Mouse (Mus musculus): ENCODE results near the gene Msgn1. TPM values are rescaled to one million over a fixed set of nuclear protein-coding genes. Genes with fewer than 3 reads are reported as not detected.

Msgn1 gene
- polyA plus RNA-seq (2014; fragmentation: Nextera tagmentation; extraction: Ambion mirVana): not detected in 2 replicates

DNA sequence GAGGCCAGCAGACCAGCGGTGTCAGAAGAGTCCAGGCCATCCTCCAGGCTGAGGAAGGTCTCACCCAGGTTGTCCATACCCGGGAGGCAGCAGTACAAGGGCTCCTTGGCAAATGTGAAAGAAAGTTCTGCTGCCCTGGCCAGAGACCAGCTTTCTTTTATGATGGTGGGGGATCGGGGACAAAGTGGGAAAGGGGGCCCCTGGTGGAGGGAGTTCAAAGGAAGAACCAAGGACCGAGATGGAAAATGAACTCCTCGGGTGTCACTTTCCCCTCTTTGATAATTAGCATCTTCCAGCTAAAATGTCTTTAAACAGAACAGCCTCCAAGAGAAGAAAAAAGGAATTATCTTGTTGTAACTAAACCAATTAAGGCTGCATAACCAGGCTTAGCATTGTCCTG lies at the start of gene Msgn1:
Msgn1 (minus strand) TSS at position 101 of the 400 bp plus-strand sequence.
- Histone ChIP-seq H3K9me3 (ENCODE audit: control insufficient read depth, low read length) (no peaks in the 10 kb centered on the region), H3K4me2 (ENCODE audit: low read length) (no peak within 1 kb of the TSS), H3K27me3 (ENCODE audit: control insufficient read depth, insufficient read depth, low read length) (no peaks in the 10 kb centered on the region), H3K9ac (replicated peaks; ENCODE audit: low read length) (no peak within 1 kb of the TSS), H3K27ac (replicated peaks; ENCODE audit: low read depth, low read length) (no peak within 1 kb of the TSS), H3K4me3 (replicated peaks; ENCODE audit: low read depth, low read length) (no peak within 1 kb of the TSS), H3K36me3 (ENCODE audit: control insufficient read depth, insufficient read depth, low read length) (no peaks in the 10 kb centered on the region), H3K4me1 (ENCODE audit: control insufficient read depth, insufficient read depth, low read length) (no peaks in the 10 kb centered on the region)
- ATAC-seq (ENCODE audit: low FRiP score, low TSS enrichment) (0 out of 2 replicates have a peak, but pooled peaks have one; percentile 15), DNase-seq (no peak)
- WGBS: 46% methylated on average over 5 of the region's 5 CpGs

DNA sequence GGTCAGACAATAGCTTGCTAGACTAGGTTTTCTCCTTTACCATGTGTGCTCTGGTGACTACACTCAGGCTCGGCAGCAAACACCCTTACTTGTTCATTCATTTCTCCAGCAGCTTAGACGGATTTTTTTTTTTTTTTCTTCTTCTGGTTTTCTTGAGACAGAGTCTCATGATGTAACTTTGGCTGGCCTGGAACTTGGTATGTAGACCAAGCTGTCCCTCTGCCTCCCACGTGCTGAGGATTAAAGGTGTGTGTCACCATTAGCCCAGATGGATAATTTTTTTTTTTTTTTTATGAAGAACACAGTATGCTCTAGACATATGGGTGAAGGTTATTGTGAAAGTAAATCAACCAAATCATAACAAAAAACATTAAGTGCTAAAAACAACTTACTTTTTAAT lies 41.5 kb upstream of the Msgn1 start:
- Histone ChIP-seq H3K27ac (replicated peaks; ENCODE audit: low read depth, low read length) (no peak overlapping the region), H3K27me3 (ENCODE audit: control insufficient read depth, insufficient read depth, low read length) (no peaks in the 10 kb centered on the region), H3K4me1 (ENCODE audit: control insufficient read depth, insufficient read depth, low read length) (no peaks in the 10 kb centered on the region), H3K9me3 (ENCODE audit: control insufficient read depth, low read length) (no peaks in the 10 kb centered on the region), H3K4me3 (replicated peaks; ENCODE audit: low read depth, low read length) (no peak overlapping the region), H3K9ac (replicated peaks; ENCODE audit: low read length) (no peak overlapping the region), H3K4me2 (ENCODE audit: low read length) (no peak overlapping the region), H3K36me3 (ENCODE audit: control insufficient read depth, insufficient read depth, low read length) (peaks cover 3% of the 10 kb centered on the region; the same call in 1 of the 2 replicates)
- WGBS: 72% methylated on average over 3 of the region's 3 CpGs
- DNase-seq (no peak), ATAC-seq (ENCODE audit: low FRiP score, low TSS enrichment) (no peak)

DNA sequence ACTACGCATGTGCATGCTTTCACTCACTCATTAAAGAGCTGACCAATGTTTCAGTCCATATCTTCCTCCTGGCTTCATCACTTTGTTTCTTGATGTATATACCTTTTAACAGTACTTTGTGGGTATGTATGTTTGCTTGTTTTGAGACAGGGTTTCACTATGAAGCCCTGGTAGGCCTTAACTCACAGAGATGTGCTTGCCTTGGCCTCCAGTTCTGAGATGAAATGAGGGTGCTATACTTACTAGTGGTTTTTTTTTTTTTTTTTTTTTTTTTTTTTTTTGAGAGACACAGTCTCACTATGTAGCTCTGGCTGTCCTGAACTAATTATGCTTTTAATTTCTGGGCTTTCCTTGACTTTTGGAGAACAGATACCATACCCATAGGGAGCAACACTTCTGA lies 38.7 kb upstream of the Msgn1 start:
- WGBS: 100% methylated on average over 1 of the region's 1 CpGs
- no peak overlapping the region for H3K9ac ChIP-seq (replicated peaks; ENCODE audit: low read length)
- no peaks in the 10 kb centered on the region for H3K27me3 ChIP-seq (ENCODE audit: control insufficient read depth, insufficient read depth, low read length)
- no peak for ATAC-seq (ENCODE audit: low FRiP score, low TSS enrichment)
- DNase-seq: no peak
- H3K4me2 ChIP-seq (ENCODE audit: low read length): no peak overlapping the region
- no peak overlapping the region for H3K27ac ChIP-seq (replicated peaks; ENCODE audit: low read depth, low read length)
- H3K4me1 ChIP-seq (ENCODE audit: control insufficient read depth, insufficient read depth, low read length): no peaks in the 10 kb centered on the region
- peaks cover 3% of the 10 kb centered on the region; the same call in 1 of the 2 replicates for H3K36me3 ChIP-seq (ENCODE audit: control insufficient read depth, insufficient read depth, low read length)
- H3K9me3 ChIP-seq (ENCODE audit: control insufficient read depth, low read length): no peaks in the 10 kb centered on the region
- no peak overlapping the region for H3K4me3 ChIP-seq (replicated peaks; ENCODE audit: low read depth, low read length)

DNA sequence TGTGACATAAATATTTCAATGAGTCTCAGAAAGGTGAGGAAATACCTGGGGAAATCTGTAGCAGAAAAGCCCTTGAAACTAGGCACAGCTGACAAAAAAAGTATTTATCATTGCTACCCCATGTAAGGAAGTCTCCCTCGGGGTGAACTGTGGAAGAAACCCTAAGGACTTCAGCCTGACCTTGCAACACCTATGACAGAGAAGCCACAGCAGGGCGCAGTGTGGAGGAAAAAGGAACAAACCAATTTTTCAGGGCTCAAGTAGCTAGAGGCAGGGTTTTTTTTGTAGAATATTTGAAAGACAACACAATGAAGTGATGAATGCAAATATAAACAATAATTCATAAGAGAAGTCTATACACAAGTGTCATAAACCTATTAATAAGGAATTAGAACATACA lies 27.2 kb upstream of the Msgn1 start:
- ATAC-seq (ENCODE audit: low FRiP score, low TSS enrichment): no peak
- 87% methylated on average over 2 of the region's 2 CpGs for WGBS

DNA sequence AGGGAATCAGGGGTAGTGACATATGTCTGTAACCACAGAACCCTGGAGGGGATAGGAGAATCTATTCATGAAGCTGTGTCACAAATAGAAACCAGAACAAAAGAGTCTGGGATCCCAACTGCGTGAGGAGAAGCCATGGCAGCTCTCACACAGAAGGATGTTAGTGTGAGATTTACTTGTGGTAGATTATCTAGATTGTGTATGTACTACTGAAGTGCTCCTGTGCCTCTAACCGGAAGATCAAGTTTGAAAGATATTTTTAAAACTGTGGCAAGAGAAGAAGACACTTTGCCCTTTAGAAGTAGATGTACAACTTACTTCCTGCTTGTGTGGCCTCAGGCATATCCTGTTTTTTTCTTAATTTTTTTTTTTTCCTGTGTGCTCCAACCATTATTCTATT lies 21.5 kb upstream of the Msgn1 start:
- WGBS: 79% methylated on average over 2 of the region's 2 CpGs

More for the DNA sequence above, 27.2 kb upstream of the Msgn1 start:
- Histone ChIP-seq H3K4me3 (replicated peaks; ENCODE audit: low read depth, low read length) (no peak overlapping the region), H3K4me1 (ENCODE audit: control insufficient read depth, insufficient read depth, low read length) (no peaks in the 10 kb centered on the region), H3K27me3 (ENCODE audit: control insufficient read depth, insufficient read depth, low read length) (no peaks in the 10 kb centered on the region), H3K9me3 (ENCODE audit: control insufficient read depth, low read length) (no peaks in the 10 kb centered on the region), H3K4me2 (ENCODE audit: low read length) (no peak overlapping the region), H3K36me3 (ENCODE audit: control insufficient read depth, insufficient read depth, low read length) (no peaks in the 10 kb centered on the region), H3K27ac (replicated peaks; ENCODE audit: low read depth, low read length) (no peak overlapping the region), H3K9ac (replicated peaks; ENCODE audit: low read length) (no peak overlapping the region)
- no peak for DNase-seq

DNA sequence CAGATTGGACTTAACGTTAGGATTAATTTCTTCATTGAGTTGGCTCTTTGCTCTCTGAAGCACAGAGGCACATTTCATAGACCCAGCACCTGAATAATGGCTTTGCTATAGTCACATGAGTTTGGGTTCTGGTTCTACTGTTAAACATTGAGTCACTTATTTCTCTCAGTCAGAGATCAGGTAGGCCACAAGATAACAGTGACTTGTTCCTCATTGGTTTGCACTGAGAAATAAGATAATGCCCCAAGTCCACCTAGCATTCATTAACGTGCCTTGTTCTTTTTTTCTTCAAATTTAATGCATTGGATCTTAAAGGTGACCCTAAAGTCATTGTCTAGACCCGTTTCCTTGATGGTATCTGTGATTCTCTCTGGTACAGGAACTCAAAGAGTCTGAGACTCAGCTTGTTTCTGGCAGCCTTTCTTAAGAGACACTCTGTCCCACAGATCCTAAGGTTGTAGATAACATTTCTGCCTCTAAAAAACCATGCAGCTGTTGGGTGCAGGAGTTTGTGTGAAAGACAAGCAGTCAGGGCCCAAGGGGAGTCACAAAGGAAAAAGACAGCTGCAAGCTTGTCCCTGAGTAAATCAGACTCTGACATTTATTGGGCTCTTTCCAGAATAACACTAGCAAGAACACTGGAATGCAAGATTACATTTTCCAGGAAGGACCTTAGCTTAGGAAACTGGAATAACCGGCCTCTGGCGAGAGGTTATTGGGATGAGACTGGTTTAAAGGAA lies 17.9 kb upstream of the Msgn1 start:
- WGBS: 90% methylated on average over 5 of the region's 5 CpGs
- no peak overlapping the region for H3K4me3 ChIP-seq (replicated peaks; ENCODE audit: low read depth, low read length)
- H3K9me3 ChIP-seq (ENCODE audit: control insufficient read depth, low read length): no peaks in the 10 kb centered on the region
- no peak overlapping the region for H3K27ac ChIP-seq (replicated peaks; ENCODE audit: low read depth, low read length)
- no peaks in the 10 kb centered on the region for H3K27me3 ChIP-seq (ENCODE audit: control insufficient read depth, insufficient read depth, low read length)
- H3K4me2 ChIP-seq (ENCODE audit: low read length): no peak overlapping the region
- DNase-seq (no peak), ATAC-seq (ENCODE audit: low FRiP score, low TSS enrichment) (no peak)
- no peak overlapping the region for H3K9ac ChIP-seq (replicated peaks; ENCODE audit: low read length)
- H3K4me1 ChIP-seq (ENCODE audit: control insufficient read depth, insufficient read depth, low read length): 0 out of 2 replicates have a peak, but pooled peaks cover 4% of the 10 kb centered on the region
- H3K36me3 ChIP-seq (ENCODE audit: control insufficient read depth, insufficient read depth, low read length): no peaks in the 10 kb centered on the region

More for the DNA sequence above, 21.5 kb upstream of the Msgn1 start:
- Histone ChIP-seq H3K36me3 (ENCODE audit: control insufficient read depth, insufficient read depth, low read length) (no peaks in the 10 kb centered on the region), H3K4me2 (ENCODE audit: low read length) (no peak overlapping the region), H3K9me3 (ENCODE audit: control insufficient read depth, low read length) (no peaks in the 10 kb centered on the region), H3K27me3 (ENCODE audit: control insufficient read depth, insufficient read depth, low read length) (no peaks in the 10 kb centered on the region), H3K4me1 (ENCODE audit: control insufficient read depth, insufficient read depth, low read length) (no peaks in the 10 kb centered on the region), H3K4me3 (replicated peaks; ENCODE audit: low read depth, low read length) (no peak overlapping the region), H3K9ac (replicated peaks; ENCODE audit: low read length) (no peak overlapping the region), H3K27ac (replicated peaks; ENCODE audit: low read depth, low read length) (no peak overlapping the region)
- DNase-seq: no peak
- ATAC-seq (ENCODE audit: low FRiP score, low TSS enrichment): no peak

DNA sequence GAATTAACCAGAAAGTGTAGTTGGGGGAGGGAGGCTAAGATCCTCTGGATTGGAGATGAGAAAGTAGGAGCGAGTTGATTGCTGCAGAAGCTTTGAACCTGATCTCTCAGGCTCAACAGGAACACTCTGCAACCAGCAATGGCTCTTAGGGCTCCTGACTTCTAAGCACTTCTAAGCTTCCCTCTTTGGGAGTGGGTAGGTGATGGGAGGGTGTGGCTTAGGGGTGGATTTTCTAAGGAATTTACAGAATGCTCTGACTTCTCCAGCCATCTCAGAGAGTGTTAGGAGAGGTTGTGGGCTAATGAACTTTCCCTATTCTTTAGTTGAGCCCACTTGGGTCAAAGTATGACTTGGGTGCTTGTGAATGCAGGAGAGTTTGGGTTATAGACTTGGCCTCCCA lies 17.4 kb upstream of the Msgn1 start:
- Histone ChIP-seq H3K9me3 (ENCODE audit: control insufficient read depth, low read length) (no peaks in the 10 kb centered on the region), H3K4me2 (ENCODE audit: low read length) (no peak overlapping the region), H3K36me3 (ENCODE audit: control insufficient read depth, insufficient read depth, low read length) (no peaks in the 10 kb centered on the region), H3K9ac (replicated peaks; ENCODE audit: low read length) (no peak overlapping the region), H3K27me3 (ENCODE audit: control insufficient read depth, insufficient read depth, low read length) (no peaks in the 10 kb centered on the region), H3K27ac (replicated peaks; ENCODE audit: low read depth, low read length) (no peak overlapping the region), H3K4me1 (ENCODE audit: control insufficient read depth, insufficient read depth, low read length) (0 out of 2 replicates have a peak, but pooled peaks cover 4% of the 10 kb centered on the region), H3K4me3 (replicated peaks; ENCODE audit: low read depth, low read length) (no peak overlapping the region)
- ATAC-seq (ENCODE audit: low FRiP score, low TSS enrichment) (no peak), DNase-seq (no peak)
- 30% methylated on average over 1 of the region's 1 CpGs for WGBS

DNA sequence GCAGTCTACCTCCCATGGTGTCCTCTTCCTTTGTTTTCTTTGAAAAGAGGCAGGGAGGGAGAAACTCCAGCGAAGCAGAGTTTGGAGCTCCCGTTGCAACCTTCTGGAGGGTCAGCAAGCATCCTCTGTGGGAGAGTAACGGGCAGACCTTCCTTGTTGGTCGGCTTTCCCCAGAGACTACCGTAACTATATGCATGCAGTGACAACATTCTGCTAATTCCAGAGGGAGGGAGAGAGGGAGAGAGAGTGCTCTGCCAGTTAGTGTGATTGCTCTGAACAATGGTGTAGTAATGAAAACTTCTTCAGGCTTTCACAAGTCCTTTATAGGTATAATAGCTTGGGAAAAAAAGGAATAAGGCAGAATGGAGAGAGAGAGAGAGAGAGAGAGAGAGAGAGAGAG lies 15.9 kb upstream of the Msgn1 start:
- H3K9me3 ChIP-seq (ENCODE audit: control insufficient read depth, low read length): no peaks in the 10 kb centered on the region
- 9% methylated on average over 5 of the region's 5 CpGs for WGBS
- no peaks in the 10 kb centered on the region for H3K36me3 ChIP-seq (ENCODE audit: control insufficient read depth, insufficient read depth, low read length)
- ATAC-seq (ENCODE audit: low FRiP score, low TSS enrichment) (no peak), DNase-seq (no peak)
- H3K27ac ChIP-seq (replicated peaks; ENCODE audit: low read depth, low read length): no peak overlapping the region
- no peak overlapping the region for H3K9ac ChIP-seq (replicated peaks; ENCODE audit: low read length)
- no peaks in the 10 kb centered on the region for H3K27me3 ChIP-seq (ENCODE audit: control insufficient read depth, insufficient read depth, low read length)
- no peak overlapping the region for H3K4me2 ChIP-seq (ENCODE audit: low read length)
- 0 out of 2 replicates have a peak, but pooled peaks cover 4% of the 10 kb centered on the region for H3K4me1 ChIP-seq (ENCODE audit: control insufficient read depth, insufficient read depth, low read length)
- no peak overlapping the region for H3K4me3 ChIP-seq (replicated peaks; ENCODE audit: low read depth, low read length)

DNA sequence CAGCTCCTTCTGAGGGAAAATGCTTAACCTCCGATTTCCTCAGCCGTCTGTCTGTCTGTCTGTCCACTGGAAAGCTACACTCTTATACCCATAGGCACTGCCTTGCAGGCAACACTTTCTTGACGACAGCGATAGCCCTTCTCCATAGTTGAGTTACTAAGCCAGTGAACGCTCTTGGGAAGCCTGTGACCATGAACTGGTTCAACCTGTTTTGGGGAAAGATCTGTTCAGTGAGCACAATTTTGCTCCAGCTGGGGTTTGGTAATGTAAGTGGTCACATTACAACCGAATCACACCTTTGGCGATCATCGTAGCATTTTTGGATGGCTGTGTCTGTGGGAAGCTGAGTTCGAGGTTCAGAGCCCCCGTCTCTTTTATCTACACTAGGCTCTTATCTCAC lies 14.3 kb upstream of the Msgn1 start:
- Histone ChIP-seq H3K9ac (replicated peaks; ENCODE audit: low read length) (no peak overlapping the region), H3K9me3 (ENCODE audit: control insufficient read depth, low read length) (no peaks in the 10 kb centered on the region), H3K4me1 (ENCODE audit: control insufficient read depth, insufficient read depth, low read length) (0 out of 2 replicates have a peak, but pooled peaks cover 4% of the 10 kb centered on the region), H3K36me3 (ENCODE audit: control insufficient read depth, insufficient read depth, low read length) (no peaks in the 10 kb centered on the region), H3K4me2 (ENCODE audit: low read length) (no peak overlapping the region), H3K27ac (replicated peaks; ENCODE audit: low read depth, low read length) (no peak overlapping the region), H3K27me3 (ENCODE audit: control insufficient read depth, insufficient read depth, low read length) (no peaks in the 10 kb centered on the region), H3K4me3 (replicated peaks; ENCODE audit: low read depth, low read length) (no peak overlapping the region)
- ATAC-seq (ENCODE audit: low FRiP score, low TSS enrichment) (no peak), DNase-seq (no peak)
- 94% methylated on average over 10 of the region's 10 CpGs for WGBS

Data from midbrain, embryonic 14.5 days (tissue).